Mouse (Mus musculus): ENCODE measurements around the gene Hnrnpr.

The Hnrnpr gene

GRCm38 (mm10) chr4:136310229-136311041 lies at the start of gene Hnrnpr:
Gene Hnrnpr (plus strand): TSS chr4:136310942.
- in situ Hi-C loops (cut with MboI; ENCODE audit: low sequenced_read_pairs), result no loop called here

DNA sequence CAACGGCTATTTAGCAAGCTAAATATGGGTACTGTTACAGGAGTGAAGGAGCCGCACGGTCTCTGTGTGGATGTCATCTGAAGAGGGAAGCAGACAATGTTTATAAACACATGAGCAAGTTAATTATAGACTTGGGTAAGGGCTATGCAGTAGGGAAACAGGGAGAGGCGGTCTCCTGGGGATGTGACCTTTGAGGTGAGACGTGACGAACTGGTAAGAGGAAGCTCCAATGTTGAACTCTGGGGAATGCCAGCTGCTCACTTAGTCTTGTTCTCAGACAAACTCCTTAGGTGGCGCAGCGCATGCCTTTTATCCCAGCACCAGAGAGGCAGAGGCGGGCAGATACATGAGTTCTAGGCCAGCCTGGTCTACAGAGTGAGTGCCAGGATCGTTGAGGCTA lies 48.8 kb upstream of the Hnrnpr start:
- in situ Hi-C loops (cut with MboI; ENCODE audit: low sequenced_read_pairs), result no loop called here

DNA sequence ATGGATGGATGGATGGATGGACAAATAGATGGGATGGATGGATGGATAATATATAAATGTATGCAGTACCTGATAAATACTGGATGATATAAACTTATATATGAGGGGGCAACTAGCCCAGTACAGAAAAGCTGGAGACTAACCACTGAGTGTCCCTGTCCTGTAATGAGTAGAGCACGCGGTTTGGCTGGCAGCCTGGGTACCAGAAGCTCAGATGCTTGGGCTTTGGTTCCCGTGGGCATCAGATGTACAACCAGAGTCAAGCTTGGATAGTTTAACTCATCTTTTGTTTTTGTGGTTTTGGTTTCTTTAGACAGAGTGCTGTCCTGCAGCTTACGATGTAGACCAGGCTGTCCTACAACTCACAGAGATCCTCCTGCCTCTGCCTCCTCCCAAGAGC lies 47.2 kb upstream of the Hnrnpr start:
- in situ Hi-C loops (cut with MboI; ENCODE audit: low sequenced_read_pairs), result no loop called here

- in situ Hi-C loops (cut with MboI; ENCODE audit: low sequenced_read_pairs), result no loop called here
Measured at GRCm38 (mm10) chr4:136266716-136267343, 43.9 kb upstream of the Hnrnpr start.

DNA sequence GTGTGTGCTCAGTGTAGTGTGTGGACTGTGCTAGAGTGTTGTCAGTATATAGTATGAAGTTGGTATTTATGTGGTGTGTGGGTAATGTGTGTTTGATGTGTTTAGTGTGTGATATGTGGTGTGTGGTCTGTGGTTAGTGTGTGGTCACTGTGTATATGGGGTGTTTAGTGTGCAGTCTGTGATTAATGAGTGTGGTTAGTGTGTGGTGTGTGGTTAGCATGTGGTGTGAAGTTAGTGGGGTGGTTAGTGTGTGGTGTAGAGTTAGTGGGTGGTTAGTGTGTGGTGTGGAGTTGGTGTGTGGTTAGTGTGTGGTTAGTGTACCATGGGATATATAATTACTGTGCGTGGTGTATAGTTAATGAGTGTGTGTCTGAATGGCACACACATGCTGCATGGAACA lies 41.8 kb upstream of the Hnrnpr start:
- in situ Hi-C loops (cut with MboI; ENCODE audit: low sequenced_read_pairs), result no loop called here

GRCm38 (mm10) chr4:136270648-136271047 lies 40.1 kb upstream of the Hnrnpr start:
- in situ Hi-C loops (cut with MboI; ENCODE audit: low sequenced_read_pairs), result no loop called here

- in situ Hi-C loops (cut with MboI; ENCODE audit: low sequenced_read_pairs), result no loop called here
Measured at GRCm38 (mm10) chr4:136281097-136281496, 29.6 kb upstream of the Hnrnpr start.

GRCm38 (mm10) chr4:136281611-136282010 lies 29.1 kb upstream of the Hnrnpr start:
- in situ Hi-C loops (cut with MboI; ENCODE audit: low sequenced_read_pairs), result no loop called here

GRCm38 (mm10) chr4:136282621-136283480 lies 27.9 kb upstream of the Hnrnpr start:
- in situ Hi-C loops (cut with MboI; ENCODE audit: low sequenced_read_pairs), result no loop called here

GRCm38 (mm10) chr4:136283783-136284182 lies 27.0 kb upstream of the Hnrnpr start:
- in situ Hi-C loops (cut with MboI; ENCODE audit: low sequenced_read_pairs), result no loop called here

GRCm38 (mm10) chr4:136284455-136284854 lies 26.3 kb upstream of the Hnrnpr start, which contains the start of gene Zfp46:
Gene Zfp46 (plus strand): TSS chr4:136284683.
- in situ Hi-C loops (cut with MboI; ENCODE audit: low sequenced_read_pairs), result no loop called here

- in situ Hi-C loops (cut with MboI; ENCODE audit: low sequenced_read_pairs), result no loop called here
Measured at GRCm38 (mm10) chr4:136284891-136285290, 25.9 kb upstream of the Hnrnpr start.

GRCm38 (mm10) chr4:136285348-136285810 lies 25.4 kb upstream of the Hnrnpr start:
- in situ Hi-C loops (cut with MboI; ENCODE audit: low sequenced_read_pairs), result no loop called here

DNA sequence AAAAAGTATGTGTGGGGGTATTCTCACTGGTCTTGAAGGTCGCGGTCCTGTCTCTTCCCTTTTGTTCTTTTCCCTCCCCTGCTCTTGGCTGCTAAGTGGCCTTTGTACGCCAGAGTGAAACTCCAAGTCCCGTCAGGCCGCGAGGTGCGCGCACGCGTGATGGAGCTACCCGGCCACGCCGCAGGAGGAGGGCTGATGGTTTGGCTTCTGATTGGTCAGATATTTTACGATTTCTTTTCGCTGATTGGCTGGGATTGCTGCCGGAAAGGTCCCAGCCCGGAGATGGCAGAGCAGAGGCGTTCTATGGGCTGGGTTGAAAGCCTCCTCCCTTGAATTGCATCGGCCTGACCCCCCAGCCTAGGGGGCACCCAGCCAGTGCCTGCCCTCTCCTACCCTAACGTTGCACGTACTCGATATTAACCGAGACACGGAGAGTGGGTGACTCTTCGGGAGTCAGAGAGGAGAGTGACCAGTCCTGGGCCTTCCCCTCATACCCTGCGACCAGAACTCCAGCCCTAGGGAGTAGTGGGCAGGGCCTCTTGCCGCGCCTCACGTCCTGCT lies 24.9 kb upstream of the Hnrnpr start:
- in situ Hi-C loops (cut with MboI; ENCODE audit: low sequenced_read_pairs), result no loop called here

DNA sequence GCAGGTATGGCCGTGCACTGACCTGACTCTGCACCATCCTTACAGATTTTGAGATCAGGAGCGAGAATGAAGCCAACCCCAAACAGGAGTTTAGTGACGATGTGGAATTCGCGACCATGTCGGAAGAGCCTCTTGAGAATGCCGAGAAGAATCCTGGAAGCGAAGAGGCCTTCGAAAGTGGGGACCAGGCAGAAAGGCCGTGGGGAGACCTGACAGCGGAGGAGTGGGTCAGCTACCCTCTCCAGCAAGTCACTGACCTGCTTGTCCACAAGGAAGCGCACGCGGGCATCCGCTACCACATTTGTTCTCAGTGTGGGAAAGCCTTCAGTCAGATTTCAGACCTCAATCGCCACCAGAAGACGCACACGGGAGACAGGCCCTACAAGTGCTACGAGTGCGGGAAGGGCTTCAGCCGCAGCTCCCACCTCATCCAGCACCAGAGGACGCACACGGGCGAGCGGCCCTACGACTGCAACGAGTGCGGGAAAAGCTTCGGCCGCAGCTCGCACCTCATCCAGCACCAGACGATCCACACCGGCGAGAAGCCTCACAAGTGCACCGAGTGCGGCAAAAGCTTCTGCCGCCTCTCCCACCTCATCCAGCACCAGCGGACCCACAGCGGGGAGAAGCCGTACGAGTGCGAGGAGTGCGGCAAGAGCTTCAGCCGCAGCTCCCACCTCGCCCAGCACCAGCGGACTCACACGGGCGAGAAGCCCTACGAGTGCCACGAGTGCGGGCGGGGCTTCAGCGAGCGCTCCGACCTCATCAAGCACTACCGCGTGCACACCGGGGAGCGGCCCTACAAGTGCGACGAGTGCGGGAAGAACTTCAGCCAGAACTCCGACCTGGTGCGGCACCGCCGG lies 20.6 kb upstream of the Hnrnpr start:
- in situ Hi-C loops (cut with MboI; ENCODE audit: low sequenced_read_pairs), result no loop called here

DNA sequence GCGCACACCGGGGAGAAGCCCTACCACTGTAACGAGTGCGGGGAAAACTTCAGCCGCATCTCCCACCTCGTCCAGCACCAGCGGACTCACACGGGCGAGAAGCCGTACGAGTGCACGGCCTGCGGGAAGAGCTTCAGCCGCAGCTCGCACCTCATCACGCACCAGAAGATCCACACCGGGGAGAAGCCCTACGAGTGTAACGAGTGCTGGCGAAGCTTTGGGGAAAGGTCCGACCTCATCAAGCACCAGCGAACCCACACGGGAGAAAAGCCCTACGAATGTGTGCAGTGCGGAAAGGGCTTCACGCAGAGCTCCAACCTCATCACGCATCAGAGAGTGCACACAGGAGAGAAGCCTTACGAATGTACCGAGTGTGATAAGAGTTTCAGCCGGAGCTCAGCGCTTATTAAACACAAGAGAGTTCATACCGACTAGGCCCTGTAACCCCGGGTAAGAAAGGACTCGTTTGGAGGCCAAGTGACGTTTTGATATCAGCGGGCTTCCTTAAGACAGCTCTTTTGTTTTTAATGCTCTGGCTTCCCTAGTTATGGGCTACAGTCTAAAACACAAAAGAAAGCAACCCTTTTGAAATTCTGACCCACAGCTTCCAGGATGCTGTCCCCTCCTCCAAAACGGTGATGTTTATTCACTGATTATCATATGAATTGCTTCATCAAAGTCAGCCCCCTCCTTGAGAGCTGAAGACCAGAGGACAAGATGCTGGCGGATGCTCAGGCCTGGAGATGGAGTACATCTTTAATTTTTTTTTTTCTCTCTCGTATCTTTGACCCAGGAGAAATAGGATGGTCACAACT lies 19.8 kb upstream of the Hnrnpr start:
- in situ Hi-C loops (cut with MboI; ENCODE audit: low sequenced_read_pairs), result no loop called here

DNA sequence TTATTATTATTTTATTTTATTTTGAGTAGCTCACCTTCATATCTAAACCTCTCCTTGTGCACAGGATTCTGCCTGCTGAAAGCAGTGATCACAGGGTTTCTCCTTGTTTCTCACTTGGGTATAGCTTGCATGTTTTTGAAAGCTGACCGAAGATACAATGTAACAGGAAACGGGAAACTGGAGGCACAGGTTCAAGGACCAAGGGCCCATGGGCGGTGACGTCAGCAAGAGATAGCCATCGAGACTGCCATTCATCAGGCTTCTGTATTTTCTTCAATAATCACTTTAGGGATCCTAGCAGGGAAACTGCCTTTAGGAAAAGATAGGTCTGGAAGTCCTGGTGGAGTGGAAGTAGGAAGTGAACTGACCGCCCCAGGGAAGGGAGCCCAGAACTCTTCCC lies 19.1 kb upstream of the Hnrnpr start:
- in situ Hi-C loops (cut with MboI; ENCODE audit: low sequenced_read_pairs), result no loop called here

GRCm38 (mm10) chr4:136295941-136296340 lies 14.8 kb upstream of the Hnrnpr start:
- in situ Hi-C loops (cut with MboI; ENCODE audit: low sequenced_read_pairs), result no loop called here

DNA sequence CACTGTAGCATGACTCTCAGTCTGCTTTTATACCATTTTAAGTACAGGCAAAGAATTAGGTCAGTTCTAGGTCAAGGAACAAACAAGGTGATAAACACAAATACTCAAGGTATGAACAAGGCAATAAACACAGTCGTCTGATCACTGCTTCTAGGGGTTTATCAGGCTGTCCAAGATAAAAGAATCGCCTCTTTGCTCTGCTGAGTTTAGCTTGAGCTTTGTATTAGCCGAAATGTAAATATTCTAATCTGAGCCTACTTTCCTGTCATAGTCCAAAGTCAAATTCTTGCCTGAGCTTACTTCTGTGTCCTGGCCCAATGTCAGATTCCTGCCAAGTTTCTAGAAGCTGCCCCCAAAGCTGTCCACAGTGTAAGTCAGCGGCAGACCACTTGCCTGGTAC lies 8.3 kb upstream of the Hnrnpr start:
- in situ Hi-C loops (cut with MboI; ENCODE audit: low sequenced_read_pairs), result no loop called here
